Mouse (Mus musculus) heart, adult 2 months (tissue): ENCODE measurements around the gene Ptprd.

ENCODE experiments used
- EP300 ChIP-seq: fragments of 200-500 bp; IDR thresholded peaks from 2 replicates; pipeline ENCODE4 v1.6.1; 2011; ENCODE audit warnings: low read depth, low read length, control low read depth; ENCODE audit not compliant: insufficient read depth
- POLR2A ChIP-seq: fragments of 200-500 bp; IDR thresholded peaks from 2 replicates; pipeline ENCODE4 v1.6.1; 2011; ENCODE audit warnings: mild to moderate bottlenecking, low read depth, low read length, control low read depth; ENCODE audit not compliant: insufficient read depth

GRCm38 (mm10) chr4:77259972-77260290 is 951.8 kb downstream of the Ptprd start:
- TF ChIP-seq POLR2A, result no peak
- no peak for TF ChIP-seq EP300
